Mouse (Mus musculus) liver, embryonic 14.5 days (tissue): ENCODE measurements at regions not wholly inside any gene's neighbourhood (a gene's known extent, or its start where the extent isn't known, plus 50 kb on each side); places are given as distances from the start of the nearest gene placed in this dataset.

Source experiments
- ATAC-seq: fragments of 200-750 bp; cut with Nextera tagmentation; 2 replicates; pipeline ENCODE4 v1.8.0; 2017; ENCODE audit warnings: moderate number of reproducible peaks, mild to moderate bottlenecking, moderate library complexity; ENCODE audit not compliant: insufficient read depth
- DNase-seq, 3 experiments: peaks; one replicate each; pipeline ENCODE4 v3.0.0-alpha.2; 2012 to 2013; ENCODE audit warnings: low read depth in 3 of 3, low spot score in 3 of 3
- H3K27ac ChIP-seq: fragments of 300-500 bp; sonication (generic); 2 replicates; pipeline ENCODE4 v1.5.1; 2014; ENCODE audit warnings: moderate library complexity, mild to moderate bottlenecking, control low read depth, inconsistent platforms
- H3K27me3 ChIP-seq: fragments of 300-500 bp; sonication (generic); 2 replicates; pipeline ENCODE4 v1.6.1; 2014; ENCODE audit warnings: mild to moderate bottlenecking, low read length, moderate library complexity; ENCODE audit not compliant: control insufficient read depth, insufficient read depth
- H3K36me3 ChIP-seq: fragments of 300-500 bp; sonication (generic); replicated peaks from 2 replicates; pipeline ENCODE4 v1.6.1; 2014; ENCODE audit warnings: low read depth; ENCODE audit not compliant: control insufficient read depth, insufficient read depth
- H3K4me1 ChIP-seq, 2 experiments: fragments of 200-500 bp in 1 of 2; fragments of 300-500 bp in 1 of 2; sonication (generic) in 1 of 2; replicated peaks; 2 replicates each; pipeline ENCODE4 v1.6.1; 2012 to 2014; ENCODE audit warnings: antibody characterized with exemption in 1 of 2, inconsistent platforms in 1 of 2, low read length in 1 of 2; ENCODE audit not compliant: control insufficient read depth in 2 of 2, insufficient read depth in 2 of 2
- H3K4me2 ChIP-seq: fragments of 300-500 bp; sonication (generic); 2 replicates; pipeline ENCODE4 v1.6.1; 2014; ENCODE audit warnings: low read depth, mild to moderate bottlenecking, control low read depth, moderate library complexity
- H3K4me3 ChIP-seq, 2 experiments: fragments of 200-500 bp in 1 of 2; fragments of 300-500 bp in 1 of 2; sonication (generic) in 1 of 2; 2 replicates each; pipeline ENCODE4 v1.5.1; 2012 to 2014; ENCODE audit warnings: low read depth in 2 of 2, low read length in 2 of 2, mild to moderate bottlenecking in 2 of 2, control low read depth in 1 of 2, inconsistent platforms in 1 of 2, moderate library complexity in 1 of 2; ENCODE audit not compliant: insufficient read depth in 1 of 2
- H3K9ac ChIP-seq: fragments of 300-500 bp; sonication (generic); replicated peaks from 2 replicates; pipeline ENCODE4 v1.6.1; 2014; ENCODE audit warnings: mild to moderate bottlenecking, control low read depth, moderate library complexity
- H3K9me3 ChIP-seq: fragments of 300-500 bp; sonication (generic); 2 replicates; pipeline ENCODE4 v1.6.1; 2016; ENCODE audit warnings: low read length, mixed read lengths; ENCODE audit not compliant: control insufficient read depth
- CTCF ChIP-seq: IDR thresholded peaks from 2 replicates; pipeline ENCODE4 v1.5.1; 2016; ENCODE audit warnings: antibody characterized with exemption, low read depth, control low read depth
- EP300 ChIP-seq: IDR thresholded peaks from 2 replicates; pipeline ENCODE4 v1.6.1; 2016; ENCODE audit warnings: antibody characterized with exemption, low read depth
- WGBS: fragments of 180-500 bp; shearing (Covaris S2); extraction: QIAGEN DNeasy Blood & Tissue Kit; methylation state at CpG from one replicate; pipeline ENCODE4 v1.1.7; 2014; ENCODE audit not compliant: insufficient replicate concordance; 5-methylcytosine and 5-hydroxymethylcytosine counted together

- no peak overlapping the region for H3K9ac ChIP-seq
- H3K4me3 ChIP-seq, result no peak overlapping the region
- ATAC-seq, result no peak
- no peak overlapping the region for H3K27ac ChIP-seq
- 82% methylated on average over 12 of the region's 12 CpGs for WGBS
- H3K27me3 ChIP-seq, result no peaks in the 10 kb centered on the region
- no peaks in the 10 kb centered on the region for H3K36me3 ChIP-seq
- no peaks in the 10 kb centered on the region for H3K9me3 ChIP-seq
- no peak overlapping the region for H3K4me2 ChIP-seq
- no peaks in the 10 kb centered on the region for H3K4me1 ChIP-seq
- TF ChIP-seq CTCF (no peak), EP300 (no peak)
- no peak for DNase-seq
These were observed 411.4 kb downstream of the Matn1 start for GRCm38 (mm10) chr4:131355526-131355991.

- Histone ChIP-seq H3K36me3 (no peaks in the 10 kb centered on the region), H3K27me3 (no peaks in the 10 kb centered on the region), H3K27ac (no peak overlapping the region), H3K4me3 (no peak overlapping the region), H3K4me1 (no peaks in the 10 kb centered on the region), H3K9me3 (no peaks in the 10 kb centered on the region), H3K4me2 (no peak overlapping the region), H3K9ac (no peak overlapping the region)
- no peak for TF ChIP-seq CTCF
- WGBS, result 77% methylated on average over 12 of the region's 12 CpGs
- ATAC-seq (no peak), DNase-seq (no peak)
These were observed 412.1 kb downstream of the Matn1 start for GRCm38 (mm10) chr4:131356316-131356715.

GRCm38 (mm10) chr4:131363030-131363429 is 418.8 kb downstream of the Matn1 start:
- TF ChIP-seq EP300, result no peak
- no peak for TF ChIP-seq CTCF
- no peak overlapping the region for H3K4me3 ChIP-seq
- H3K27ac ChIP-seq, result no peak overlapping the region
- no peaks in the 10 kb centered on the region for H3K27me3 ChIP-seq
- H3K4me2 ChIP-seq, result no peak overlapping the region
- WGBS, result 59% methylated on average over 1 of the region's 1 CpGs
- ATAC-seq, result no peak
- H3K4me1 ChIP-seq, result no peaks in the 10 kb centered on the region
- H3K9me3 ChIP-seq, result no peaks in the 10 kb centered on the region
- H3K36me3 ChIP-seq, result no peaks in the 10 kb centered on the region
- H3K9ac ChIP-seq, result no peak overlapping the region
- no peak for DNase-seq

- no peak overlapping the region for H3K4me2 ChIP-seq
- no peaks in the 10 kb centered on the region for H3K4me1 ChIP-seq
- no peaks in the 10 kb centered on the region for H3K27me3 ChIP-seq
- DNase-seq (no peak), ATAC-seq (no peak)
- H3K27ac ChIP-seq, result no peak overlapping the region
- H3K36me3 ChIP-seq, result no peaks in the 10 kb centered on the region
- TF ChIP-seq EP300 (no peak), CTCF (peak; percentile 45)
- 22% methylated on average over 6 of the region's 6 CpGs for WGBS
- H3K9ac ChIP-seq, result no peak overlapping the region
- no peaks in the 10 kb centered on the region for H3K9me3 ChIP-seq
- H3K4me3 ChIP-seq, result no peak overlapping the region
These were observed 420.6 kb downstream of the Matn1 start for GRCm38 (mm10) chr4:131364671-131365252.

- no peak for ATAC-seq
- H3K9ac ChIP-seq, result no peak overlapping the region
- no peak for DNase-seq
- no peak overlapping the region for H3K27ac ChIP-seq
- no peak overlapping the region for H3K4me3 ChIP-seq
- no peak for TF ChIP-seq EP300
- TF ChIP-seq CTCF, result peak; percentile 40
- no peaks in the 10 kb centered on the region for H3K4me1 ChIP-seq
- WGBS, result 50% methylated on average over 2 of the region's 2 CpGs
- H3K36me3 ChIP-seq, result no peaks in the 10 kb centered on the region
- no peaks in the 10 kb centered on the region for H3K27me3 ChIP-seq
- no peak overlapping the region for H3K4me2 ChIP-seq
- H3K9me3 ChIP-seq, result no peaks in the 10 kb centered on the region
These were observed 421.8 kb downstream of the Matn1 start for GRCm38 (mm10) chr4:131366006-131366405.
